Mouse (Mus musculus) lung, embryonic 16.5 days (tissue): ENCODE data around the gene Apof. TPM values are rescaled to one million over a fixed set of nuclear protein-coding genes. Genes with fewer than 3 reads are reported as not detected.
A peak's percentile ranks its signal among the peaks of the same experiment; 100 is the strongest.
"Not testable (repeated sequence)": the region's sequence is repeated elsewhere in the genome, so short reads cannot be mapped to it uniquely, and the experiment has no call there.

Source experiments
- ATAC-seq: fragments of 200-750 bp; cut with Nextera tagmentation; 2 replicates; pipeline ENCODE4 v1.8.0; 2017; ENCODE audit warnings: low read depth, mild to moderate bottlenecking, moderate library complexity
- H3K27ac ChIP-seq: fragments of 300-500 bp; sonication (generic); 2 replicates; pipeline ENCODE4 v1.5.1; 2014; ENCODE audit warnings: mild to moderate bottlenecking, control low read depth, low read length
- H3K27me3 ChIP-seq: fragments of 300-500 bp; sonication (generic); 2 replicates; pipeline ENCODE4 v1.6.1; 2014; ENCODE audit warnings: low read depth, low read length, mixed read lengths; ENCODE audit not compliant: control insufficient read depth, insufficient read depth
- H3K36me3 ChIP-seq: fragments of 300-500 bp; sonication (generic); 2 replicates; pipeline ENCODE4 v1.6.1; 2014; ENCODE audit warnings: low read length; ENCODE audit not compliant: control insufficient read depth, insufficient read depth
- H3K4me1 ChIP-seq: fragments of 300-500 bp; sonication (generic); replicated peaks from 2 replicates; pipeline ENCODE4 v1.6.1; 2014; ENCODE audit warnings: low read length, mixed read lengths; ENCODE audit not compliant: control insufficient read depth, insufficient read depth
- H3K4me2 ChIP-seq: fragments of 300-500 bp; sonication (generic); 2 replicates; pipeline ENCODE4 v1.6.1; 2014; ENCODE audit warnings: low read depth, low read length, control low read depth
- H3K4me3 ChIP-seq: fragments of 300-500 bp; sonication (generic); 2 replicates; pipeline ENCODE4 v1.5.1; 2014; ENCODE audit warnings: mild to moderate bottlenecking, low read length, control low read depth
- H3K9ac ChIP-seq: fragments of 300-500 bp; sonication (generic); 2 replicates; pipeline ENCODE4 v1.6.1; 2014; ENCODE audit warnings: low read length, control low read depth
- H3K9me3 ChIP-seq: fragments of 300-500 bp; sonication (generic); 2 replicates; pipeline ENCODE4 v1.6.1; 2016; ENCODE audit warnings: low read length; ENCODE audit not compliant: control insufficient read depth
- WGBS: fragments of 180-500 bp; shearing (Covaris S2); extraction: QIAGEN DNeasy Blood & Tissue Kit; methylation state at CpG from one replicate; pipeline ENCODE4 v1.1.7; 2014; 5-methylcytosine and 5-hydroxymethylcytosine counted together
- polyA plus RNA-seq: library from polyadenylated mRNA; unstranded; fragments of >200 nt; fragmentation: Nextera tagmentation; extraction: Ambion mirVana; gene quantifications from 2 replicates; pipeline ENCODE4 v1.2.1, GENCODE M21; 2015

Apof gene
- polyA plus RNA-seq, 1 experiment from 2014 or later: 0.43 TPM

DNA sequence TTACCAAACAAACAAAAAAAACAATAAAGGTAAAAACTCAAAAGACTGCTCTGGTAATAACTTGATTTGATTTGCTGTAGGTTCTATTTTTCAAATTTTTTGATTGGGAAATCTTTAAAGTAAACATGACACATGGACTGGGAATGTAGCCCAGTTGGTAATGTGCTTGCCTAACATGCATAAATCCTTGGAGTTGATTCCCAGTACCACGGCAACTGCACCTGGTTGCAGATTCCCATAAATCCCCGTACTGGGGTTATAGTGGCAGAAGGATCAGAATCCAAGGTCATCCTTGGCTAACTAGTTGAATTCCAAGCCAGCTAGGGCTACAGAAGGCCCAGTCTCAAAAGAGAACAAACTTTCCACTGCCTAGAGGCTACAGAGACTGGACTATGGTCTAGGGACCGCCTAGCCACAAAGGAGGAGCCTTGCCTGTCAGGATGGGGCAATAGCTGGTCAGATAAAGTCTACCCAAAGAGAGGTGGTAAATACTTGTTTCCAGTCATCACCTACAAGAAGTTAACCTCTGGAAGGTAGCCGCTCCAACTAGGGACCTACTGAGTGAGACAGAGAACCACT, 14.7 kb upstream of the Apof start, which contains the start of gene Apon:
Apon (plus strand) TSS at position 420 of the 579 bp plus-strand sequence.
- ATAC-seq: no peak
- Histone ChIP-seq H3K27me3 (no peaks in the 10 kb centered on the region), H3K27ac (no peak within 1 kb of the TSS), H3K4me1 (no peaks in the 10 kb centered on the region), H3K9ac (no peak within 1 kb of the TSS), H3K9me3 (no peaks in the 10 kb centered on the region), H3K4me2 (no peak within 1 kb of the TSS), H3K4me3 (no peak within 1 kb of the TSS), H3K36me3 (peaks cover 27% of the 10 kb centered on the region)
- WGBS: 70% methylated on average over 4 of the region's 4 CpGs

DNA sequence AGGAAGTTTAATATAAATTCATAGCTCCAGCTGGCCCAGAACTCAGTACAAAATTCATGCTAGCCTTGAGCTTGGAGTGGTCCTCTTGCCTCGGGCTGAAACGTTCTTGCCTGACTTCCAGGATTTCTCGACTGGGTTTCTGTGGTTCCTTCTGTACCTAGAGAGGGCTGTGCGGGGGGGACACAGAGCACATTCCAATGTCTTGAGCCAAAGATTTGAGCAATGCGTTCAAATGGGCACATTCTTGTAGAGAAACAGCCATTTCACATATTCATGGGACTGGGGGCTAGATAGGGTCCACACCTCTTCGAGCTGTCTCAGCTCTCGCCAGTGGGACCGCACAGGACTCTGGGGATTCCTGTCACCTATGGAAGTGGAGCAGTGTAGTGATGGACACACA, 12.5 kb upstream of the Apof start:
- Histone ChIP-seq H3K36me3 (peaks cover 11% of the 10 kb centered on the region), H3K27ac (no peak overlapping the region), H3K9me3 (no peaks in the 10 kb centered on the region), H3K9ac (no peak overlapping the region), H3K4me2 (no peak overlapping the region), H3K27me3 (no peaks in the 10 kb centered on the region), H3K4me3 (no peak overlapping the region), H3K4me1 (no peaks in the 10 kb centered on the region)
- no peak for ATAC-seq
- WGBS: 75% methylated on average over 8 of the region's 8 CpGs

DNA sequence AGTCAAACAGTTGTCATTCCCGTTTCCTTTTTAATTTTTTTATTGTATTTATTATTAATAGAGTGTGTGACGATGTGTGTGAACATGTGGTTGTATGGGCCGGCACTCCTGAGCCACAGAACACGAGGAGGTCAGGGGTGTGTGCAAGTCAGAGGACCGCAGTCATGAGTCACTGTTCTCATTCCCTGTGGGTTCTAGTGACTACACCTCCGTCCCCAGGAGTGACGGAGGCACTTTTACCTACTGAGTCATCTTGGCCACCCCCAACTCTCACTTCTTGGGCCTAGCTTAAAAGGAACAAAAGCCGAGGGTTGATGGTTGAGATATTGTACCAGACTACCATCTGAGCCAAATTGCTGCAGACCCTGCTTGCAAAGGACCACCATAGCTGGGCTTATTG, 12.1 kb upstream of the Apof start:
- Histone ChIP-seq H3K36me3 (peaks cover 7% of the 10 kb centered on the region), H3K9ac (no peak overlapping the region), H3K4me3 (no peak overlapping the region), H3K4me1 (no peaks in the 10 kb centered on the region), H3K27me3 (no peaks in the 10 kb centered on the region), H3K27ac (no peak overlapping the region), H3K4me2 (no peak overlapping the region), H3K9me3 (no peaks in the 10 kb centered on the region)
- 76% methylated on average over 8 of the region's 8 CpGs for WGBS
- ATAC-seq: no peak

DNA sequence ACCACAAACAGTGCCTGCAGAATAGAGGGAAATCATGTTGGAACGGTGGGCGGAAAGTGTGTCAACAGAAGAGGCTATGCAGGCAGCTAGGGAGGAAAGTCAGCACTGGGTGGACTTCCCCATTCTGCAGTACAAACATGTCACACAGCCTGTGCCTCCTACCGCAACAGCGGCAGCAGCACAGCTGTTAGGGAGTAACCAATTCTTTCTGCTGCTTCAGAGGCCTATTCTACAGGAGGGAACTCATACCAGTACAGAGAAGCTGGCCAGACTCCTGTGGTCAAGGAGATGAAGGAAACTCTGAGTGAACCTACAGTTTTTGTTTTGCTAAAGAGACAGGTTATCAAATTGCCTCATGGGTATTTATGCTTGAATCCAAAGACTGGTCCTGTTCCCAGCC, 9.5 kb upstream of the Apof start:
- no peak for ATAC-seq
- no peaks in the 10 kb centered on the region for H3K9me3 ChIP-seq
- H3K4me1 ChIP-seq: no peaks in the 10 kb centered on the region
- H3K4me3 ChIP-seq: no peak overlapping the region
- H3K9ac ChIP-seq: no peak overlapping the region
- 64% methylated on average over 4 of the region's 4 CpGs for WGBS
- no peak overlapping the region for H3K27ac ChIP-seq
- H3K27me3 ChIP-seq: no peaks in the 10 kb centered on the region
- H3K4me2 ChIP-seq: no peak overlapping the region
- H3K36me3 ChIP-seq: no peaks in the 10 kb centered on the region

DNA sequence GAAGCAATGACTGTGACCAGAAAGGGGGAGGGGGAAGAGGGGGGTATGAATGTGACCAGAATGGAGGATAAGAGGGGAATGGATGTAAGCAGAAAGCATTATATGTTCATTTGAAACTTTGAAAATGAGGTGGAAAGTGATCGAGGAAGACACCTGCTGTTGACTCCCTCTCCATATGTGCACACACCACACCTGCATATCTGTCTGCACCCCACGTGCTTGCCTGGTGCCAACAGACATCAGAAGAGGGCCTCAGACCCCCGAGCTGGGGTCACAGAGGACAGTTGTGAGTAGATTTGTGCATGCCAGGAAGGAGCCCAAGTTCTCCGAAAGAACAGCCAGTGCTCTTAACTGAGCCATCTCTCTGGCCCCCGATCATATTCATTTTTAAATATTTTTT, 8.5 kb upstream of the Apof start:
- no peak for ATAC-seq
- Histone ChIP-seq H3K4me2 (no peak overlapping the region), H3K4me1 (no peaks in the 10 kb centered on the region), H3K27me3 (no peaks in the 10 kb centered on the region), H3K9ac (no peak overlapping the region), H3K27ac (no peak overlapping the region), H3K4me3 (no peak overlapping the region), H3K9me3 (no peaks in the 10 kb centered on the region), H3K36me3 (no peaks in the 10 kb centered on the region)
- 73% methylated on average over 5 of the region's 5 CpGs for WGBS

DNA sequence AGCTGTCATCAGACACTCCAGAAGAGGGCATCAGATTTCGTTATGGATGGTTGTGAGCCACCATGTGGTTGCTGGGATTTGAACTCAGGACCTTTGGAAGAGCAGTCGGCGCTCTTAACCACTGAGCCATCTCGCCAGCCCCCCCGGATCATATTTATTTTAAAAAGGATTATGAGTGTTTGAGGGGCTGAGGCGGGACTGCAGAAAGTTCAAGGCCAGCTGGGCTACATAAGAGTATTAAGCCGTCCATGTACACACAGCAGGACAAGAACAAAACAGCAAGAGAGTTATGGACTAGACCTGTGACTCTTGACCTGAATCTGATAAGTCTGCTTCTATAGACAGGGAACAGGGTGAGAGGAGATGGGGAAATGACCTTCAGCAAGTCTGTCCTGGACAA, 8.1 kb upstream of the Apof start:
- WGBS: 70% methylated on average over 7 of the region's 7 CpGs
- not testable (repeated sequence) for H3K36me3 ChIP-seq, H3K4me2 ChIP-seq, H3K4me3 ChIP-seq, H3K4me1 ChIP-seq, H3K27me3 ChIP-seq, H3K9ac ChIP-seq, H3K27ac ChIP-seq, H3K9me3 ChIP-seq, ATAC-seq

DNA sequence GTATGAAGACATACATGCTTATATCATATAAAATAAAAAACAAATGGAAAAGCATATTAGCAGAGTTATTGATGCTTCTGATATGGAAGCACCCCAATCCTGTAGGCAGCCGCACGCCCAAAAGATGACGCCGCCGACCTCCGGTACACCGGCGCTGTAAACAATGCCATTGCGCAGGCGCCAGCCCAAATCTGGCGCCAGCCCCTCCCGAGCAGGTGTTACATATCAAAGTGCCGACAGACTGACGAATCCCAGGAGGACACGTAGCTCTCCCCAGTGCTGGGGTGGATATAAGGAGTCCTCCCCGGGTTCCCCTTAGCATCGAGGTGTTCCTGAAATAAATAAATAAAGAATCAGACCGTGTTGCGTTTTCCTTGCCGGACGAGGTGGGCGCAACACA, 6.2 kb upstream of the Apof start:
- H3K4me1 ChIP-seq: no peaks in the 10 kb centered on the region
- no peaks in the 10 kb centered on the region for H3K36me3 ChIP-seq
- H3K4me3 ChIP-seq: no peak overlapping the region
- ATAC-seq: no peak
- no peak overlapping the region for H3K9ac ChIP-seq
- no peaks in the 10 kb centered on the region for H3K27me3 ChIP-seq
- no peaks in the 10 kb centered on the region for H3K9me3 ChIP-seq
- WGBS: 64% methylated on average over 22 of the region's 22 CpGs
- no peak overlapping the region for H3K27ac ChIP-seq
- H3K4me2 ChIP-seq: no peak overlapping the region

DNA sequence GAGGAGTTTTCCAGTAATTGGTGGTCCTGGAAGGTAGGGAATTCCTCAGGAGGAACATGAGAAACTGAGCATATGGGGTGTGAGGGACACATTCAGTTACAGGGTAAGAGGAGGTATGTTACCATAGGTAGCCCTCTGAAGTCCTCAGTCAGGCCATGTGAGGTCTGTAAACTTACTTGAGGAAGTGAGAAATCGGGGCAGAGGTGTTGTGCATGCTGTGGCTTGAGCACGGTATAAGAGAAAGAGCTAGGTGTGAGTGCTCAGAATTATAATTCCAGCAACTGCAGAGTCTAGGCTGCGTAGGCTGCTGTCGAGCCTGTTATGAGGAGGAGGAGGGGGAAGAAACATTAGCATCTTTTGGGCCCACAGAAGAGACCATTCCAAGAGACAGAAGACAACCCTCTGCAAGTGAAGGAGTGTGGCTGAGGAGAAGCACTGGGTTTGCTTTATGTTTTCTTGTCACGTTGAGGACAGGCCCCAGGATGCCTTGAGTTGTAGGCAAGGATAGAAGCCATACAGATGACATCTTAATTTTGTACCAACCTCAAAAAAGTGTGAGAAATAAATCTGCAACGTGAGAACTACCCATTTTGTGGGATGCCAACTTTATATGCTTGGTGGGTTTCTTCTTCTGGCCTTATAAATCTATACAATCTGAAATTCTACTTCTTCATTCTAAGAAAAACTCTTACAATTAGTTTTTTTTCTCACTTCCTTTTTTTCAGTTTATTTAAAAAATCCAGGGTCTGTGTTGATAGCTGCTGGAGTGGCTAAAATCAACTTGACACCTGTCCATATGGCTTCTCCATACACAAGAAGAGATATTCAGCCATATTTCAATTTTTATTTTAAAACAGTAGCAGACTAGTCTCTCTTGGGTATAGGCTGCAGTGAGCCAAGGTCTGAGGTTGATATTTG, 4.8 kb upstream of the Apof start:
- 63% methylated on average over 6 of the region's 6 CpGs for WGBS
- no peaks in the 10 kb centered on the region for H3K36me3 ChIP-seq
- H3K9ac ChIP-seq: no peak overlapping the region
- H3K27me3 ChIP-seq: no peaks in the 10 kb centered on the region
- no peaks in the 10 kb centered on the region for H3K9me3 ChIP-seq
- H3K4me3 ChIP-seq: no peak overlapping the region
- ATAC-seq: no peak
- H3K4me2 ChIP-seq: no peak overlapping the region
- H3K4me1 ChIP-seq: no peaks in the 10 kb centered on the region
- H3K27ac ChIP-seq: no peak overlapping the region

DNA sequence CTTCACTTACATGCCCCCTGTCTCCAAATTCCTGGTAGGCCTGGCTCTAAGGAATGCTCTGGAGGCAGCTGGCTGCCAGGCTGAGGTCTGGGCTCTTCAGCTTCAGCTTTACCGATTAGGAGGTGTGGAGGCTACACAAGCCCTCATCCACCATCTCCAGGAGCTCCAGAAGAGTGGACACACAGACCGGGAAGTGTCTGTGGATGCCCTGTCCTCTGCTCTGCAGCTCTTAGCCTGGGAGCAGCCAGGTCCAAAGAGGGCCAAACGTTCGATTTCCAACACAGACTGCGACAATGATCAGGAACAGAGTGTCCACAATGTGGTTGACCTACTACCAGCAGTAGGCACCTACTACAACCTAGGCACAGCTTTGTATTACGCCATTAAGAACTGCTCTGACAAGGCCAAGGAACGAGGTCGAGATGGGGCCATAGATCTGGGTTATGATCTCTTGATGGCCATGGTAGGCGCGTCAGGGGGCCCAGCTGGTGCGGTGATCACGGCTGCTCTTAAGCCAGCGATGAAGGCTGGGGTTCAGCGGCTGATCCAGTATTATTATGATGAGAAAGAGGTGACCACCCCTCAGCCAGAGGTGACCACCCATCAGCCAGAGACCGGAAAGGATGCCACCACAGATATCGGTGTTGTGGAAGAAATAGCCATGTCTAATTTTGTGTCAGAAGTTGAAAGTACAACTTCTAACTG, 887 bp downstream of the Apof start:
- Histone ChIP-seq H3K36me3 (no peaks in the 10 kb centered on the region), H3K4me2 (peak overlapping the region; percentile 73), H3K27ac (no peak overlapping the region), H3K9ac (peak overlapping the region; percentile 75; the same call in 1 of the 2 replicates), H3K9me3 (no peaks in the 10 kb centered on the region), H3K4me3 (no peak overlapping the region), H3K4me1 (0 out of 2 replicates have a peak, but pooled peaks cover 5% of the 10 kb centered on the region), H3K27me3 (no peaks in the 10 kb centered on the region)
- 89% methylated on average over 16 of the region's 16 CpGs for WGBS
- no peak for ATAC-seq
